Mouse (Mus musculus): ENCODE results near the gene Pygl. TPM values are rescaled to one million over a fixed set of nuclear protein-coding genes. Genes with fewer than 3 reads are reported as not detected.

Pygl gene
- polyA plus RNA-seq, 2 experiments = 18.3 to 23.3 TPM

GRCm38 (mm10) chr12:70156222-70156621, 75.1 kb downstream of the Pygl start:
- Histone ChIP-seq H3K4me1 (ENCODE audit: control insufficient read depth, insufficient read depth, low read length) (no peaks in the 10 kb centered on the region; the same call in 1 of the 2 replicates), H3K9me3 (ENCODE audit: control insufficient read depth, low read length) (no peaks in the 10 kb centered on the region), H3K27me3 (ENCODE audit: control insufficient read depth, insufficient read depth, low read length) (no peaks in the 10 kb centered on the region), H3K4me2 (replicated peaks; ENCODE audit: low read depth, low read length, severe bottlenecking) (no peak overlapping the region), H3K36me3 (ENCODE audit: control insufficient read depth, insufficient read depth, low read length) (no peaks in the 10 kb centered on the region), H3K9ac (ENCODE audit: low read depth, low read length, severe bottlenecking) (no peak overlapping the region), H3K4me3 (replicated peaks; ENCODE audit: low read length) (no peak overlapping the region), H3K27ac (replicated peaks; ENCODE audit: low read depth, low read length) (no peak overlapping the region)
- no peak for DNase-seq (ENCODE audit: low spot score)
- ATAC-seq (ENCODE audit: low FRiP score, low read depth) = no peak
- no peak for TF ChIP-seq POLR2A (IDR thresholded peaks at IDR 0.05; ENCODE audit: borderline replicate concordance, extremely low read depth, insufficient read depth, insufficient read length)
- 49% methylated on average over 6 of the region's 6 CpGs for WGBS

GRCm38 (mm10) chr12:70153842-70154241, 77.4 kb downstream of the Pygl start, which contains the start of gene Abhd12b:
Abhd12b (plus strand) TSS chr12:70154142.
- 44% methylated on average over 3 of the region's 3 CpGs for WGBS
- no peaks in the 10 kb centered on the region; the same call in 1 of the 2 replicates for H3K4me1 ChIP-seq (ENCODE audit: control insufficient read depth, insufficient read depth, low read length)
- ATAC-seq (ENCODE audit: low FRiP score, low read depth) = no peak
- H3K4me3 ChIP-seq (replicated peaks; ENCODE audit: low read length) = no peak within 1 kb of the TSS
- no peaks in the 10 kb centered on the region for H3K9me3 ChIP-seq (ENCODE audit: control insufficient read depth, low read length)
- no peaks in the 10 kb centered on the region for H3K36me3 ChIP-seq (ENCODE audit: control insufficient read depth, insufficient read depth, low read length)
- DNase-seq (ENCODE audit: low spot score) = no peak
- no peak for TF ChIP-seq POLR2A (IDR thresholded peaks at IDR 0.05; ENCODE audit: borderline replicate concordance, extremely low read depth, insufficient read depth, insufficient read length)
- no peaks in the 10 kb centered on the region for H3K27me3 ChIP-seq (ENCODE audit: control insufficient read depth, insufficient read depth, low read length)
- no peak within 1 kb of the TSS for H3K4me2 ChIP-seq (replicated peaks; ENCODE audit: low read depth, low read length, severe bottlenecking)
- H3K27ac ChIP-seq (replicated peaks; ENCODE audit: low read depth, low read length) = no peak within 1 kb of the TSS
- H3K9ac ChIP-seq (ENCODE audit: low read depth, low read length, severe bottlenecking) = no peak within 1 kb of the TSS

- Histone ChIP-seq H3K27me3 (ENCODE audit: control insufficient read depth, insufficient read depth, low read length) (no peaks in the 10 kb centered on the region), H3K4me2 (replicated peaks; ENCODE audit: low read depth, low read length, severe bottlenecking) (peak overlapping the region; percentile 50), H3K27ac (replicated peaks; ENCODE audit: low read depth, low read length) (no peak overlapping the region), H3K9ac (ENCODE audit: low read depth, low read length, severe bottlenecking) (no peak overlapping the region), H3K36me3 (ENCODE audit: control insufficient read depth, insufficient read depth, low read length) (no peaks in the 10 kb centered on the region), H3K9me3 (ENCODE audit: control insufficient read depth, low read length) (no peaks in the 10 kb centered on the region), H3K4me1 (ENCODE audit: control insufficient read depth, insufficient read depth, low read length) (0 out of 2 replicates have a peak, but pooled peaks cover 8% of the 10 kb centered on the region), H3K4me3 (replicated peaks; ENCODE audit: low read length) (peak overlapping the region; percentile 21)
- TF ChIP-seq POLR2A (IDR thresholded peaks at IDR 0.05; ENCODE audit: borderline replicate concordance, extremely low read depth, insufficient read depth, insufficient read length) = no peak
- ATAC-seq (ENCODE audit: low FRiP score, low read depth) (no peak), DNase-seq (ENCODE audit: low spot score) (no peak)
- WGBS = 13% methylated on average over 11 of the region's 11 CpGs
Measured at GRCm38 (mm10) chr12:70148631-70149265, 82.5 kb downstream of the Pygl start.

- H3K4me2 ChIP-seq (replicated peaks; ENCODE audit: low read depth, low read length, severe bottlenecking) = peak overlapping the region; percentile 50
- peak; percentile 31 for DNase-seq (ENCODE audit: low spot score)
- 0 out of 2 replicates have a peak, but pooled peaks have one; percentile 17 for ATAC-seq (ENCODE audit: low FRiP score, low read depth)
- H3K9ac ChIP-seq (ENCODE audit: low read depth, low read length, severe bottlenecking) = peak overlapping the region; percentile 36
- WGBS = 7% methylated on average over 13 of the region's 13 CpGs
- H3K9me3 ChIP-seq (ENCODE audit: control insufficient read depth, low read length) = no peaks in the 10 kb centered on the region
- no peaks in the 10 kb centered on the region for H3K36me3 ChIP-seq (ENCODE audit: control insufficient read depth, insufficient read depth, low read length)
- H3K4me1 ChIP-seq (ENCODE audit: control insufficient read depth, insufficient read depth, low read length) = 0 out of 2 replicates have a peak, but pooled peaks cover 8% of the 10 kb centered on the region
- no peak for TF ChIP-seq POLR2A (IDR thresholded peaks at IDR 0.05; ENCODE audit: borderline replicate concordance, extremely low read depth, insufficient read depth, insufficient read length)
- H3K27me3 ChIP-seq (ENCODE audit: control insufficient read depth, insufficient read depth, low read length) = no peaks in the 10 kb centered on the region
- H3K4me3 ChIP-seq (replicated peaks; ENCODE audit: low read length) = peak overlapping the region; percentile 21
- H3K27ac ChIP-seq (replicated peaks; ENCODE audit: low read depth, low read length) = no peak overlapping the region
Measured at GRCm38 (mm10) chr12:70147986-70148630, 83.2 kb downstream of the Pygl start.

GRCm38 (mm10) chr12:70145586-70145985, 85.7 kb downstream of the Pygl start:
- no peak for ATAC-seq (ENCODE audit: low FRiP score, low read depth)
- WGBS = 86% methylated on average over 6 of the region's 6 CpGs

More at GRCm38 (mm10) chr12:70145586-70145985, 85.7 kb downstream of the Pygl start:
- Histone ChIP-seq H3K27ac (replicated peaks; ENCODE audit: low read depth, low read length) (no peak overlapping the region), H3K9ac (ENCODE audit: low read depth, low read length, severe bottlenecking) (no peak overlapping the region), H3K4me3 (replicated peaks; ENCODE audit: low read length) (no peak overlapping the region), H3K27me3 (ENCODE audit: control insufficient read depth, insufficient read depth, low read length) (no peaks in the 10 kb centered on the region), H3K36me3 (ENCODE audit: control insufficient read depth, insufficient read depth, low read length) (no peaks in the 10 kb centered on the region), H3K9me3 (ENCODE audit: control insufficient read depth, low read length) (no peaks in the 10 kb centered on the region), H3K4me1 (ENCODE audit: control insufficient read depth, insufficient read depth, low read length) (0 out of 2 replicates have a peak, but pooled peaks cover 8% of the 10 kb centered on the region), H3K4me2 (replicated peaks; ENCODE audit: low read depth, low read length, severe bottlenecking) (no peak overlapping the region)
- no peak for DNase-seq (ENCODE audit: low spot score)
- TF ChIP-seq POLR2A (IDR thresholded peaks at IDR 0.05; ENCODE audit: borderline replicate concordance, extremely low read depth, insufficient read depth, insufficient read length) = no peak
